Mouse (Mus musculus): ENCODE measurements at regions not wholly inside any gene's neighbourhood (a gene's known extent, or its start where the extent isn't known, plus 50 kb on each side); places are given as distances from the start of the nearest gene placed in this dataset.

- TF ChIP-seq POLR2A (IDR thresholded peaks at IDR 0.05; ENCODE audit: control insufficient read depth in 1 of 2, insufficient read depth in 1 of 2, low read depth in 1 of 2, low read length in 2 of 2, poor library complexity in 1 of 2), result no peak
- no peak for TF ChIP-seq CTCF (IDR thresholded peaks at IDR 0.05 in 2 of 3, conservative IDR thresholded peaks at IDR 0.05 in 1 of 3; ENCODE audit: control insufficient read depth in 1 of 3, insufficient read depth in 1 of 3, low read depth in 2 of 3, low read length in 3 of 3, poor library complexity in 1 of 3, severe bottlenecking in 1 of 3)
- no peak for TF ChIP-seq CHD2 (IDR thresholded peaks at IDR 0.05; ENCODE audit: low read length)
- no peak for TF ChIP-seq MAZ (IDR thresholded peaks at IDR 0.05; ENCODE audit: low read depth, low read length)
- TF ChIP-seq ZKSCAN1 (IDR thresholded peaks at IDR 0.05; ENCODE audit: low read depth, low read length), result no peak
- TF ChIP-seq MEF2A (IDR thresholded peaks at IDR 0.05; ENCODE audit: extremely low read depth, insufficient replicate concordance, low read depth, low read length, poor library complexity, severe bottlenecking), result no peak
- TF ChIP-seq TBP (IDR thresholded peaks at IDR 0.05; ENCODE audit: low read depth, low read length), result no peak
- no peak for TF ChIP-seq RAD21 (IDR thresholded peaks at IDR 0.05; ENCODE audit: low read depth, low read length)
- TF ChIP-seq E2F4 (IDR thresholded peaks at IDR 0.05; ENCODE audit: borderline replicate concordance, low read depth, low read length), result no peak
- no peak for TF ChIP-seq ELF1 (IDR thresholded peaks at IDR 0.05; ENCODE audit: low read depth, low read length)
- TF ChIP-seq BHLHE40 (IDR thresholded peaks at IDR 0.05; ENCODE audit: borderline replicate concordance, low read depth, low read length), result no peak
- no peak for TF ChIP-seq MAX (IDR thresholded peaks at IDR 0.05; ENCODE audit: low read length)
- no peak for TF ChIP-seq ZC3H11A (IDR thresholded peaks at IDR 0.05; ENCODE audit: low read depth, low read length)
- no peak for TF ChIP-seq TCF12 (IDR thresholded peaks at IDR 0.05; ENCODE audit: low read depth, low read length)
Measured at GRCm38 (mm10) chr10:29640249-29640648, 104.6 kb upstream of the Rspo3 start.

All from MEL (cell line).